Mouse (Mus musculus) adrenal gland, adult 2 months (tissue): Measurements from ENCODE around the gene Slc38a6. TPM values are rescaled to one million over a fixed set of nuclear protein-coding genes. Genes with fewer than 3 reads are reported as not detected.

Experiments
- DNase-seq: peaks from one replicate; pipeline ENCODE4 v3.0.0; 2021
- long read RNA-seq: library from polyadenylated mRNA; stranded (forward); transcript quantifications from one replicate; pipeline ENCODE4 v2.0.0, GENCODE M21; 2021
- polyA plus RNA-seq: library from polyadenylated mRNA; depleted of rRNA; stranded (reverse); fragments of >200 nt; gene quantifications from 2 replicates; pipeline ENCODE4 v1.2.3, GENCODE M21; 2012; rRNA removed
- total RNA-seq, 2 experiments: library from RNA; stranded (reverse); gene quantifications; 2 replicates each; pipeline ENCODE4 v1.2.3; 2021

Gene Slc38a6
- 1 to 10 TPM; 5.9 to 8.5 TPM for total RNA-seq
- polyA plus RNA-seq: 8.3 and 8.9 TPM in 2 replicates
- long read RNA-seq, partial matches to known transcripts: 0 of 1 reads
- long read RNA-seq, other reads (novel, unspliced or antisense): 0 of 1 reads

GRCm38 (mm10) chr12:73286287-73287092 lies at the start of gene Slc38a6, which contains the start of gene Trmt5:
Gene Slc38a6, plus strand, starts transcription at chr12:73286779.
Gene Trmt5, minus strand, starts transcription at chr12:73286710.
- DNase-seq: peak; percentile 95

GRCm38 (mm10) chr12:73241960-73242359 lies 44.6 kb upstream of the Slc38a6 start:
- no peak for DNase-seq

DNA sequence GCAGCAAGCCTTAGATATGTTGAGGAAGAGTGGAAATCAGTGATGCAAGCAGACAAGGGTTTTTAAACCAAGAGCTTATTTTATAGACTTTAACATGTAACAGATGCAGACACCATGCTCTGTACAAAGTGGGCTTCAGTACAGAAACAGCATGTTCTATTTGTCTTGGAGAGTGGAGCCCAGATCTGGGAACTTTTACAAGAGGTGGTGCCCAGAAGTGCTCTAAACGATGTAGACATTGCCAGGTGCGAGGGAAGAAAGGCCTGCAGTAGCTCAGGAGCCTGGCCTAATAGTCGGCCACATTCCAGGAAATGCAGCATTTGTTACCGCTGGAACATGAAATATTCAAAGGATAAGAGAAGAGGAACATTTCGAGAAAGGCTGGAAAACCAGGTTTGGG lies 40.9 kb upstream of the Slc38a6 start:
- no peak for DNase-seq

- no peak for DNase-seq
Observed at GRCm38 (mm10) chr12:73255006-73255405, 31.6 kb upstream of the Slc38a6 start.

DNA sequence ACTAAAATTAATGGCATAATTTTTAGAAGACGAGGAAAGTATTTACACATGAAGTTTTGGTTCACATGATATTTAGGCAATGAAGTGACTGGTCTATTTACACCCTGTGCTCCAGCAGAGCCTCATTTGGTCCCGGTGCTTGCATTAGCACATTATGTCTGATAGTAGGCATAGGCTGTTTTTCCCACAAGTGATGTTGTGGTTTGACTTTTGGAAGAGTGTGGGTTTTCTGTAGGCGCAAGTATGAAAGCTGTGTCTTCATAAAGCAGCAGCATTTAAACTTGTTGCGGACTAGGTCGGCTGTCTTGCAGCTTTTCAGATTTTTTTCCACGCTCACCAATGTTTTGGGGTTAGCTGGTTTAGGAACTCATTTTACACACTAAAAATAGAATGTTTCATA lies 27.3 kb upstream of the Slc38a6 start:
- no peak for DNase-seq

DNA sequence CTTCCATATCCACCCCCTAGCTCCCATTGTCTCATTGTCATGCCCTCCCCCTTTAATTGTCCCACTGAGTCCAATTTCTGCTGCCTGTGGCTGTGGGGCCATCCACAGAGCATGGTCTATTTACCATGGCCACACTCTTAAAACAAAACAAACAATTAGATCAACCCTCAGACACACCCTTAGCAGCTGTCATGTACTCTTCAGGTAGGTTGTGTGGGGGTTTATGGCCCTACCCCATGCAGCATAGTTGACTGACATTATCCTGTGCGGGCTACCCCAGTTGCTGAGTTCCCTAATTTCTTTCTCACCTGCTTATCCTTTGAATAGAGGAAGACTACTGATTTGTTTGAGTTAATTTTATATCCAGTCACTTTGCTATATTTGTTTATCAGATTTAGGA lies 26.2 kb upstream of the Slc38a6 start:
- no peak for DNase-seq

DNA sequence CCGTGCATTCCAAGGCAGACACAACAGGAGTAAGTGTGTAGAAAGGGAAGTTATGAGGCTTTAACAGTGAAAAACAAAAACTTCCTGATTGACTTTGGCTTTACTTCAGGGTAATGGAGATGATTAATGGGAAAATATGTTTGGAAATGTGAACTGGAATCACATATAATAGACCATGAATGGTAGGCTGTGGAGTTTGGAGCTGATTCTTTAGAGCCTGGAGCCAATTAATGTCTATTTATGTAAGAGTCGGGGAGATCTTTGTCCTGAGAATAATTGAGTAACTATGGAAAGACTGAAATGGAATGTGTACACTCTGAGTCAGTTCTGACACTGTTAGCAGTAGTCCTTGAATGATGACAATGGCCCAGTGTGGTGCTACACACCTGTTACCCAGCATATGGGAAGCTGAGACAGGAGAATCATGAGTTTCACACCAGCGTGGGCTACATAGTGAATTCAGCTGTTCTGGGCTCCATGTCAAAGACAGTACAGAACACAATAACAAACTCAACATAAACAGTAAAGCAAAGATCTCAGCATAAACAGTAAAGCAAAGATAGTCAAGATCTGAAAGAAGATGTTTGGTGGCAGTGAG lies 21.1 kb upstream of the Slc38a6 start:
- DNase-seq: no peak

GRCm38 (mm10) chr12:73266597-73266996 lies 20.0 kb upstream of the Slc38a6 start:
- no peak for DNase-seq

DNA sequence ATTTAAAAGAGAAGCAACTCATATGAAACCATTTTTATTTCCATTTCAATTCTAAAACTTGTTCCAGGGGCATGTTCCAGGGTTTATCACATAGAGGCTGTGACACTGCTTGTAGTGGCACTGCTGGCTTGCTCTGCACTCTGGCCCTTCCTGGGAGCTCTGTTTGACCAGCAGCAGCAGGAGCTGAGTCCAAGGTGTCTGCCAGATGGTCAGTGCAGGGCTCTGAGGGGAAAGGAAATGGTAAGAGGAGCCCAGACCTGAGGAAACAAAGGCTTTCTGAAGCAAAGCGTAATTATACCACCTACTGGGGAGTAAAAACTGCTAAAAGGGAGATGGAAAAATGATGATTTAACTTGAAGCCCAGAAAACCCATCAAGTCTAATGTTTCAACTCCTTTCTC lies 18.1 kb upstream of the Slc38a6 start:
- no peak for DNase-seq

- DNase-seq: no peak
Observed at GRCm38 (mm10) chr12:73269531-73269930, 17.0 kb upstream of the Slc38a6 start.

DNA sequence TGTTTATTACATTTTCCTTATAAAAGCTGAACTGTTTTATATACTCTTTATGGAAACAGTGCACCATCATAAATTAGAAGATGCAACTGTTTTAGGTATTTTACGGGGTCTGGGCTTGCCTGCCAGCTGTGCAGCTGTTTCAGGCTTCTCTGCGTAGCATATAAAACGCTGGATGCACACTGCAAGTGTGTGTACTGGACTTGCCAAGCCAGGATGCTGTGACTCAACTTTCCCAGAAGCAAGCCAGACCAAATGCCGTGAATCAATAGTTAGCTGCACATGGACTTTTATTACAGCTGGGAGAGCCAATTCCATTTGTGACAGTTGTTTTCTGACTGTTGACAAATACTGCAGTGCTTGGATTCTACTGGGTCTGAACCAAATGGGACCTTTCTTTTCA lies 16.6 kb upstream of the Slc38a6 start:
- no peak for DNase-seq

DNA sequence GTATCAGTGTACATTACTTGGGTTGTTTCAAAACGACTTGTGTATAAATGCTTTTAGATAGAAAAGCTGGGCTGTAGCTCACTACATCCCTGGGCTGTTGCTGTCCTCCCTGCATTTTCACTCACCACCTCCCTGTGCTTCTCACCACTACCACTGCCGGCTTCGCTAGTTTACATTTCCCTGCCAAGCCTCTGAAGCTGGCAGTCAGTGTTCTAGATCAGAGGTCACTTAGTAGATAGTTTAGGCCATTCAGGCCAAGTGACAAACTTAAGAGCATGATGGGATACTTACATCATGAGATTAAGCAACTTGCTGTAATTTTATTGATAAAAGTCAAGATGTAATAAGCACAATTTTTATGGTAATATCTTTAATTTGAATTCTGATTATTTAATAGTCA lies 11.7 kb upstream of the Slc38a6 start:
- no peak for DNase-seq

DNA sequence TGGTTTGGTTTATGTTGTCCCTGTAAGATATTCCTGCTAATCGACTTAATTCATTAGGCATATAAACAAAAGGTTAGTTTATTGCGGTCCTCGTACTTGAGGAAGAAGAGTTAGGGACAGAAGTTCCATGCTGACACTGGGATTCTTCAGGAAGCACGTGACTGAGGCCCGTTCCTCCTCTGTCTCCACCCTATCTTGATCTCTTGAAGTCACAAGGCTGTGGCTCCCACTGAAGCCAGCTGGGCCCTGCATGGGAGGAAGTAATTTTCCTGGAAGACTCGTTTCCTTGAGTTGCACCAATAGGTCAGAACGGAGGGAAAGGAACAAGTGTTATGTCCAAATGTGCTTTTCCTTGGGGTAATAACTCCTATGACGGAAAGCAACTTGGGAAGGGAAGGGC lies 1.0 kb downstream of the Slc38a6 start:
- no peak for DNase-seq

GRCm38 (mm10) chr12:73288626-73289025 lies 2.0 kb downstream of the Slc38a6 start:
- no peak for DNase-seq

GRCm38 (mm10) chr12:73294884-73295283 lies 8.3 kb downstream of the Slc38a6 start:
- DNase-seq: no peak

DNA sequence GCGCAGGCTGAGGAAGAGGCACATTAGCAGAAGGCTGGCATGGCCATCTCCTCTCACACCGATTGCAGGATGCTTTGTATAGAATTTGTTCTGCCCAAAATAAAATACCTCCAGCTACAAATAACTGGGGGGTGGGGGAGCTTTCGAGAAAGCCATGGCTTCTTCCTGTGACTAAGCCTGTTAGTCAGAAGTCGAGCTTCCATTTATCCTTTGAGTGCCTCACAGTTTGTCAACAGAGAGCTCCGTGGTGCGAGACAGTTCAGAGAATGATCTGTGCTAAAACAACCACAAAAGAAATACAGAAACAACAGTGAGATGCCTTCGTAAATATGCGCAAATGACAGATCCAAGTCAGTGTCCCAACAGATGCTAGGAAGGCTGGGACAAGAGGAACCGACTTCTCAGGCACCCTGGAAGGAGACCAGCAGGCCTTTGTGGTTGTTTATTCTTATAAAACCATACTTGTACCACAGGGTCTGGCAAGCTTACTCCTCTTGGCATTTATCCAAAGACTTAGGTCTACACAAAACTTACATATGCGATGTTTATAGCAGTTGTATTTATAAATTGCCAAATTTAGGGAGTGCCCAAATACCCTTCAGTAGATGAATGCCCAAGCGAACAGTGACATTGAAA lies 9.0 kb downstream of the Slc38a6 start:
- DNase-seq: no peak

GRCm38 (mm10) chr12:73298621-73299020 lies 12.0 kb downstream of the Slc38a6 start:
- no peak for DNase-seq

DNA sequence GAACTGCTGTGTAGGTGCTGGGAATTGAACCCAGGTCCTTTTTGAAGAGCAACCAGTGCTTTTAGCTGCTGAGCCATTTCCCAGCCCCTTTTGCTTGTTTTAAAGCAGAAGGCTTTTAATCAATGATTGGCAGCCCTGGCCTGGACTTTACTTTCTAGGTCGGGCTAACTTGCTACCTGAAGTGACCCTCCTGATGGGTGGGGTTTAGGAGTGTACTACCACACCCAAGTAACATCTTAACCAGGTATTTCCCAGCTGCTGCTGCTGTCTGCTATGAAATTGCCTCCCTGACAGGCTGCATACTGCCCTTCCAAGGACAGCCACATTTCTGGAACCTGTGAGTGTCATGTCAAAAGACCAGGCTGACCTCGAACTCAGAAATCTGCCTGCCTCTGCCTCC lies 14.0 kb downstream of the Slc38a6 start:
- no peak for DNase-seq

- peak; percentile 53 for DNase-seq
Observed at GRCm38 (mm10) chr12:73304636-73305035, 18.1 kb downstream of the Slc38a6 start.

- DNase-seq: peak; percentile 12
Observed at GRCm38 (mm10) chr12:73307750-73308149, 21.2 kb downstream of the Slc38a6 start.

GRCm38 (mm10) chr12:73308711-73309110 lies 22.1 kb downstream of the Slc38a6 start:
- no peak for DNase-seq

- DNase-seq: no peak
Observed at GRCm38 (mm10) chr12:73317706-73318686, 31.4 kb downstream of the Slc38a6 start.
